ENCODE assay signal across 9 mouse cellular contexts in the genomic region with DNA sequence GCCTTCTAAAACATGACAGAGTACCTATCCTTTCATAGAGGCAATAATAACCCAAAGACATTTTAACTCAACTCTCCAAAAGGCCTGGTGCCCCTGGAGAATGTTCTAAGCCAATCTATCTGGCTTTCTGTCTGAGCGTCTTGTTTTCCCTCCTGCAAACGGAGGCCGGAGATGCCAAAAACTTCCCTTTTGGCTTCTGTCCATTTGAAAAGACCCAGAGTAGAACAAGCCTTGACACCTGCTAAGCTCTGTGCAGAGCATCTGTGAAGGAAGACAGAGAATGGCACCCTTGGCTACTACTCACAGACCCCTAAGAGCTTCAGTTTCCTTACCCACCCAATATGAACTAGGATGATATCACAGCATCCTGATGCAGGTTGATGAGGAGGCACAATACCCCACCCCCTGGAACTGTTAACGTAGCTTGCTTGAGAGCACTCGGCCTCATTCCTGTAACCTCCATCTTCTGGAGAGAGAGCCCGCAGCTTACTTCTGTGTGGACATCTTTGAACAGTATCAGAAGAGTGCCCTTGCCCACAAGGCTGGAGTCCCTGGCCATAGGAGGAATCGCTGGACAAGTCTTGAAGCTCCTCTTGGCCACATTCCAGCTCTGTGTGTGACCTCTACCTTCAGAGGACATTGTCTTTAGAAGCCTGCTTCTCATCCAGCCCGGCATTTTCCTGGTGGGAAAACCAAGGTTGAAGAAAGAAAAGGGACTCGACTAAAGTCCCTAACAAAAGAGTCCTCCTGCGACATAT. TPM values are rescaled to one million over a fixed set of nuclear protein-coding genes. Genes with fewer than 3 reads are reported as not detected.
DNase-seq lines count a peak whose midpoint lies in the region; ATAC-seq and TF ChIP-seq lines count a peak whose summit lies in the region.
"Had no signal": no experiment of that assay in that cellular context is flagged by ENCODE, and none has a peak within 500 bp of the region (broad histone marks: within the 10 kb centered on the region; RNA-seq: fewer than 3 reads in every experiment).

No protein-coding gene starts in this region.

- WGBS in heart, embryonic 14.5 days, result 30% methylated on average over 10 of the region's 10 CpGs
- WGBS in midbrain, embryonic 16.5 days, result 62% methylated on average over 10 of the region's 10 CpGs
- WGBS in midbrain, postnatal 0 days, result 64% methylated on average over 10 of the region's 10 CpGs
- WGBS in hindbrain, embryonic 13.5 days, result 72% methylated on average over 10 of the region's 10 CpGs
- whole genome bisulfite sequencing in stomach, embryonic 16.5 days, result 68% methylated on average over 10 of the region's 10 CpGs

- ATAC-seq in heart, embryonic 14.5 days (ENCODE audit: insufficient number of reproducible peaks, insufficient read depth, low FRiP score, low read depth), result no peak
- no peak for ATAC-seq in midbrain, embryonic 16.5 days
- no peak for ATAC-seq in midbrain, postnatal 0 days (ENCODE audit: low FRiP score)
- no peak for ATAC-seq in hindbrain, embryonic 13.5 days (ENCODE audit: low FRiP score)
- ATAC-seq in stomach, embryonic 16.5 days (ENCODE audit: insufficient read depth, low FRiP score), result no peak
- ATAC-seq: inflammation-experienced regulatory T-cells, adult 6 months had no signal

- H3K9me3 ChIP-seq in heart, embryonic 14.5 days (ENCODE audit: control insufficient read depth, low read length), result no peaks in the 10 kb centered on the region
- H3K9me3 ChIP-seq in midbrain, embryonic 16.5 days (replicated peaks; ENCODE audit: control insufficient read depth, low read length, poor library complexity, severe bottlenecking), result no peaks in the 10 kb centered on the region
- H3K9me3 ChIP-seq in midbrain, postnatal 0 days (ENCODE audit: low read length), result no peaks in the 10 kb centered on the region
- no peaks in the 10 kb centered on the region for H3K9me3 ChIP-seq in hindbrain, embryonic 13.5 days
- H3K9me3 ChIP-seq in stomach, embryonic 16.5 days (replicated peaks; ENCODE audit: control insufficient read depth, low read length), result no peaks in the 10 kb centered on the region

- H3K4me3 ChIP-seq in heart, embryonic 14.5 days (ENCODE audit: control insufficient read depth in 1 of 2, insufficient read depth in 1 of 2, low read depth in 1 of 2, low read length in 2 of 2), result no peak overlapping the region
- no peak overlapping the region for H3K4me3 ChIP-seq in midbrain, embryonic 16.5 days (ENCODE audit: low read depth, low read length)
- H3K4me3 ChIP-seq in midbrain, postnatal 0 days (ENCODE audit: low read depth, low read length), result no peak overlapping the region
- no peak overlapping the region for H3K4me3 ChIP-seq in hindbrain, embryonic 13.5 days
- no peak overlapping the region for H3K4me3 ChIP-seq in stomach, embryonic 16.5 days (replicated peaks; ENCODE audit: low read length)

- peak overlapping the region; percentile 56 for H3K9ac ChIP-seq in heart, embryonic 14.5 days (ENCODE audit: low read length)
- H3K9ac ChIP-seq in midbrain, embryonic 16.5 days (ENCODE audit: low read depth, low read length), result peak overlapping the region; percentile 6; the same call in 1 of the 2 replicates
- H3K9ac ChIP-seq in midbrain, postnatal 0 days (replicated peaks; ENCODE audit: low read length, poor library complexity, severe bottlenecking), result no peak overlapping the region
- peak overlapping the region; percentile 40; the same call in 1 of the 2 replicates for H3K9ac ChIP-seq in hindbrain, embryonic 13.5 days
- H3K9ac ChIP-seq in stomach, embryonic 16.5 days (ENCODE audit: low read length), result no peak overlapping the region

- no peaks in the 10 kb centered on the region for H3K36me3 ChIP-seq in heart, embryonic 14.5 days (ENCODE audit: control insufficient read depth, insufficient read depth, low read length)
- no peaks in the 10 kb centered on the region for H3K36me3 ChIP-seq in midbrain, embryonic 16.5 days (ENCODE audit: control insufficient read depth, insufficient read depth, low read length)
- H3K36me3 ChIP-seq in midbrain, postnatal 0 days (ENCODE audit: insufficient read depth, low read length), result 0 out of 2 replicates have a peak, but pooled peaks cover 2% of the 10 kb centered on the region
- no peaks in the 10 kb centered on the region for H3K36me3 ChIP-seq in hindbrain, embryonic 13.5 days
- no peaks in the 10 kb centered on the region for H3K36me3 ChIP-seq in stomach, embryonic 16.5 days (ENCODE audit: control insufficient read depth, insufficient read depth, low read length)
- H3K36me3 ChIP-seq: G1E had no signal

- no peak for TF ChIP-seq CTCF in midbrain, postnatal 0 days (IDR thresholded peaks at IDR 0.05)

- peak overlapping the region; percentile 11; the same call in 1 of the 2 replicates for H3K4me2 ChIP-seq in heart, embryonic 14.5 days (ENCODE audit: low read length)
- no peak overlapping the region for H3K4me2 ChIP-seq in midbrain, embryonic 16.5 days (ENCODE audit: low read length)
- no peak overlapping the region for H3K4me2 ChIP-seq in midbrain, postnatal 0 days (ENCODE audit: low read depth, low read length, poor library complexity, severe bottlenecking)
- no peak overlapping the region for H3K4me2 ChIP-seq in hindbrain, embryonic 13.5 days
- H3K4me2 ChIP-seq in stomach, embryonic 16.5 days (ENCODE audit: low read depth, low read length), result no peak overlapping the region

- peaks cover 77 to 99% of the 10 kb centered on the region in 2 experiments for H3K4me1 ChIP-seq in heart, embryonic 14.5 days (ENCODE audit: control insufficient read depth in 2 of 2, insufficient read depth in 2 of 2, low read length in 2 of 2)
- H3K4me1 ChIP-seq in midbrain, embryonic 16.5 days (ENCODE audit: control insufficient read depth, insufficient read depth, low read length), result peaks cover 82% of the 10 kb centered on the region
- H3K4me1 ChIP-seq in midbrain, postnatal 0 days (ENCODE audit: insufficient read depth, low read length), result peaks cover 44% of the 10 kb centered on the region
- peaks cover 98% of the 10 kb centered on the region for H3K4me1 ChIP-seq in hindbrain, embryonic 13.5 days (replicated peaks)
- peaks cover 91% of the 10 kb centered on the region for H3K4me1 ChIP-seq in stomach, embryonic 16.5 days (ENCODE audit: control insufficient read depth, insufficient read depth, low read length)

- no peak for DNase-seq in heart, adult 8-10 months (ENCODE audit: low spot score)
- DNase-seq in midbrain, postnatal 0 days (ENCODE audit: low spot score), result no peak
- DNase-seq in urinary bladder, postnatal 25 days (ENCODE audit: low spot score), result no peak

- peak overlapping the region; percentile 95 for H3K27ac ChIP-seq in heart, embryonic 14.5 days (replicated peaks in 1 of 2; ENCODE audit: control insufficient read depth in 1 of 2, insufficient read depth in 1 of 2, low read depth in 2 of 2, low read length in 2 of 2)
- H3K27ac ChIP-seq in midbrain, embryonic 16.5 days (ENCODE audit: low read length), result no peak overlapping the region
- H3K27ac ChIP-seq in midbrain, postnatal 0 days (ENCODE audit: low read depth, low read length), result no peak overlapping the region; the same call in 1 of the 2 replicates
- peak overlapping the region; percentile 63 for H3K27ac ChIP-seq in hindbrain, embryonic 13.5 days
- H3K27ac ChIP-seq in stomach, embryonic 16.5 days (ENCODE audit: low read length), result peak overlapping the region; percentile 5; the same call in 1 of the 2 replicates

- H3K27me3 ChIP-seq in heart, embryonic 14.5 days (ENCODE audit: control insufficient read depth, insufficient read depth, low read length), result no peaks in the 10 kb centered on the region
- H3K27me3 ChIP-seq in midbrain, embryonic 16.5 days (ENCODE audit: control insufficient read depth, insufficient read depth, low read depth, low read length), result no peaks in the 10 kb centered on the region
- H3K27me3 ChIP-seq in midbrain, postnatal 0 days (ENCODE audit: insufficient read depth, low read length), result no peaks in the 10 kb centered on the region
- no peaks in the 10 kb centered on the region for H3K27me3 ChIP-seq in hindbrain, embryonic 13.5 days
- no peaks in the 10 kb centered on the region for H3K27me3 ChIP-seq in stomach, embryonic 16.5 days (ENCODE audit: control insufficient read depth, insufficient read depth, low read length)

RNA-seq across cellular contexts. Expression of a gene that starts 9.1 kb away (rescaled TPM):
- polyA plus RNA-seq in heart, embryonic 14.5 days (2014; fragmentation: Nextera tagmentation; extraction: Ambion mirVana), result 27.7 and 31.3 TPM in 2 replicates
- total RNA-seq in heart, adult 8-10 months (2022), result 10 to 100 TPM; 34.7 to 44.1 (median 40.4) TPM
- 54.2 and 58.0 TPM in 2 replicates for polyA plus RNA-seq in midbrain, embryonic 16.5 days (2015; fragmentation: Nextera tagmentation; extraction: Ambion mirVana)
- total RNA-seq in midbrain, postnatal 0 days (2014; rRNA removed), result 130 and 134 TPM in 2 replicates
- 44.0 and 51.7 TPM in 2 replicates for polyA plus RNA-seq in midbrain, postnatal 0 days (2015; fragmentation: Nextera tagmentation; extraction: Ambion mirVana)
- polyA plus RNA-seq in hindbrain, embryonic 13.5 days (2015; fragmentation: Nextera tagmentation; extraction: Ambion mirVana), result 58.5 and 65.3 TPM in 2 replicates
- 24.0 and 26.3 TPM in 2 replicates for polyA plus RNA-seq in stomach, embryonic 16.5 days (2015; fragmentation: Nextera tagmentation; extraction: Ambion mirVana)

Comparison
In these comparisons a context has a peak if more than half of its experiments do, and no peak if none do; other contexts are left out.
1. H3K9ac ChIP-seq: peak in heart, embryonic 14.5 days (single experiment), midbrain, embryonic 16.5 days (single experiment) and hindbrain, embryonic 13.5 days (single experiment); none in midbrain, postnatal 0 days (single experiment) and stomach, embryonic 16.5 days (single experiment).
2. H3K27ac ChIP-seq: peak in heart, embryonic 14.5 days (2 of 2), hindbrain, embryonic 13.5 days (single experiment) and stomach, embryonic 16.5 days (single experiment); none in midbrain, embryonic 16.5 days (single experiment) and midbrain, postnatal 0 days (single experiment).